Mouse (Mus musculus) frontal cortex, adult 2 months (tissue): ENCODE measurements around the gene Mroh9. TPM values are rescaled to one million over a fixed set of nuclear protein-coding genes. Genes with fewer than 3 reads are reported as not detected.

ENCODE experiments used
- DNase-seq, 2 experiments: peaks; one replicate each; pipeline ENCODE4 v3.0.0; 2022; ENCODE audit warnings: low spot score in 1 of 2; ENCODE audit errors: extremely low spot score in 1 of 2
- polyA plus RNA-seq: library from polyadenylated mRNA; depleted of rRNA; stranded (reverse); fragments of >200 nt; gene quantifications from 2 replicates; pipeline ENCODE4 v1.2.3, GENCODE M21; 2012; rRNA removed

The Mroh9 gene
- polyA plus RNA-seq = not detected in 2 replicates

- no peak for DNase-seq
These were observed at the start of gene Mroh9 for GRCm38 (mm10) chr1:163085570-163085969. Mroh9 (minus strand) TSS chr1:163085670.

- DNase-seq = no peak
These were observed 44.5 kb upstream of the Mroh9 start for GRCm38 (mm10) chr1:163129976-163130375.

DNA sequence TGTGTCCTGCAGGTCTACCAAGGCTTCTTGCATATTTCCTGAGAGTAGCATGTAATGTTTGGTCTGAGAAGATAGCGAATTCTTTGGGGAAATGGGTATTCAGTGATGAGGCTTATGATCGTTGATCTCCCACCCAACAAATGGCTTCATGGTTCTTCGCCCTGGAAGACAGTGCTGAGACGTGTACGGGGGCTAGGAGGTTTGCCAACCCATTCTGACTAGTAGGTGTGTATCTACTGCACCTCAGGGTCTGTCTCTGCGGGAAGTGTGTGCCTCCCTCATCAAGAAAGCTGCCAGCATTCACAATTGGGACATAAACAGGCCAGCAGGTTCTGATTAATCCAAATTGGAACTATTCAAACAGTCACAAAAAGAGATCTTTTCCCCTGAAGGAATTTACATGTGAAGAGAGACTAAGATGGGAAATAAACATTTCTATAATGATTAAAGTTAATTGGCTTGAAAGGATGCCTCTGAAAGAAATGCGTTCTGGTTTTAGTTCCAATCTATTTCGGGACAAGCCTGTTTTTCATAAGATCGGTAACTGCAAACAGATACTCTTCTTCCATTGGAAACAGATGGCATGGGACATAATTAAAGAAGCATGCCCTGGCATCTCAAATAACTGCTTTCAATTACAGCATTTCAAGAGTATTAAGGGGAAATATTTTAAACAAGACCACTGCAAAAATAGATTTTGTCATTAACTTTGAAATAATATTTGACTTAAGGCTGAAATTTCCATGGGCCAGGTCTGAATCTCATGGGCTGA is 43.8 kb upstream of the Mroh9 start:
- DNase-seq = no peak

DNA sequence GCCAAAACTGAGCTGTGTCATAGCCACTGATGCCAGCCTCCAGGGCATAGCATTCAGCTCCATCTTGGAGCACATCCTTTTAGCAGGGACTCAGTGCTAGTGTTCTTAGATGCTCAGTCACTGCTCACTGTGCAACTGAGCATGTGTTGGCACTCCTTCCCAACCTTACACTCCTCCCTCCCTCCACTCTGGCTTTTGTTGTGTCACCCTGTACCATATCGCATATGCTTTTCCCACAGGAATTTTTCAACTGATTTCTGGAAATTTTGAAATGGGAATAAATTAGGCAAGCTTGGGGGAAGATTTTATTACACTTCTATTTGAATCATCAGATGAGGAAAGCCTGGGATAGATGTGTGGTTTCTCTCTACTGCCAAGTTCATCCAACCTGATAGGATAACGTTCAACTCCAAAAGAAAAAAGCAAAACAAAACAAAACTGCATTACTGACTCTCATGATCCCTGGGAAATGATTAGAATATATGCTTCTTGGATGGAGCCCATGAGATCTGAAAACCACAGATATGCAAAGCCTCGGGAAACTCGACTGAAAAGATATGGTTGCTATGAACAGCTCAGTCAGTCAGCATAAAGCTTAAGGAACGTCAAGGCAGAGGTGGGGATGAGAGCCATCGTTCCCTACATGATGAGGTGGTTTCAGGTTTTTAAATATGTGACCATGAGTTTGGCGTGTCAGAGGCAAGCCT is 40.9 kb upstream of the Mroh9 start:
- DNase-seq = no peak

- DNase-seq = no peak
These were observed 36.9 kb upstream of the Mroh9 start for GRCm38 (mm10) chr1:163122414-163122813.

- DNase-seq = no peak
These were observed 28.1 kb upstream of the Mroh9 start for GRCm38 (mm10) chr1:163113461-163114174.

DNA sequence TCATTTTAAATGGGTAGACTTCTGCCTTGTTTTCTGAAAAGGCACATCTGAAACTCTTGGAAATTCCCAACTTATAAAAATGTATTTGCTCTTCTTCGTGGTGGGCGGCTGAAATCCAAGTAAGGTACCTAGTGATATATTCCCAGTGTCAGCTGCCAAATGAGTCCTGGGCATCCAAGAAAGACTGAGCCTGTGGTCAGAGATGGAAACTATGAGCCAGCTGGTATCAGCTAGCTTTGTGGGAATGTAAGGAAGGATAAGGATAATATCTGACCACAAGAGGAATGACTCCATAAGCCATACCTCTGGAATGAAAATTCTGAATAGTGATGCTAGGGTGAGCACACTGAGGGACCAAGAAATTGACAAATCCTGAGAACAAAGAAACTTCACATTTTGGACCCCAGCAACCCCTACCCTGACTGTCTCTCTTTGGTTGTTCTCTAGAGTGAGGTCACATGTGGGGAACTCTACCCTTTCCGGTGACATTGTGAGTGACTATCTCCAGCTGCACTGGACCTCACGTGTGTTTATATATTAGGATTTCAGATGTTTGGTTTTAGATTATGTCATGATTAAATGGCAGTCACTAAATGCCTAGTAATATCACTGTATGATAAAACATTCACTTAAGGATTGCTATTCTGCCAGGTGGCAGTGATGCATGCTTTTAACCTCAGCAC is 27.2 kb upstream of the Mroh9 start:
- DNase-seq = no peak

GRCm38 (mm10) chr1:163104960-163105359 is 19.5 kb upstream of the Mroh9 start:
- no peak for DNase-seq

DNA sequence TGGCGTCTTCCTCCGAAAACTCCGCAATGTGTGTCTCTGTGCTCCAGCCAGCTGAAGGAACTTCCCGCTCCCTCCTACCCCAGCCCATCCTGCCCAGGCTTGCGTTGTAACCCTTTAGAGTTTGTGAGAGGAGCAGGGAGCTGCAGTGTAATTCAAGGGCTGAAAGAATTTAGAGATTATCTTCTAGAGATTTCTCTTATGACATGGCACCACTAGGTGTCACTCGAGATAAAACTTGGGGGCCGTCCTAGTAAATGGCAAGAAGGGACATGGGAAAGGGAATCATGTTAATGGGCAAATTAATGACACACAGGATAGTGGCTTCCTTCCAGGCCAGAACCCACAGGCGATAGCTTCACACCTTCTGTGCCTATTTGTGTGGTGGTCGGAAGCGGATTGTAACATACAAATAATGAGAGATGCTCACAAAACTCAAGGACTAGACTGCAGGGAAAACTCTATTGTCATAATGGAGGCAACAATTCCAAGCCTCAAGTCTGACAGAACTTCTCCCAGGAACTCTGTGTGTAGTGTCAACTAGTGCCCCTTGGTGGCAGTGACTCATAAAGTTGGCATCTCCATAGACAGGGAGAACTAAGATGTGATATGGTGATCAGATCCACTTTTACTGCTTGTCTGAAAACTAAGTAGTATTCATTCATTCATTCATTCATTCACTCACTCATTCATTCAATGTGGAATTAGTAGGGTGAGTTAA is 6.1 kb upstream of the Mroh9 start:
- peak; percentile 6 to 65 for DNase-seq

DNA sequence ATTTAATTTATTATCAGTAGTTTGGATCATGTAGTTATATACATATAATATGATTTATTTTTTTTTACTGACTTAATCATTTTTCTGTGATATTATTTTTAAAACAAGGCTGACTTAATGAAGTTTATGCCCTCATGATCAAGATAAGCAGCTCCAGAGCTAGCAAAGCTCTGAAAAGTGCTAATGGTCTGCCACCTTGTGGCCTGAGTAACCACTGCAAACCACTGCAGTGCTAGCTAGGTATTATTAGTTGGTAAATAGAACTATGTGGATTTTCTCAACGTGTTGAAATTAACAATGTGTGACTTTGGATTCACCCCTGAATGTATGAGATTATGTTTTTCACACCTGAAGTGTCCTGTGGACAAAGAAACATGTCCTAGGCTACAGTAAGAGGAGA is 15.0 kb downstream of the Mroh9 start:
- DNase-seq = peak in 1 of 2 experiments; percentile 74

GRCm38 (mm10) chr1:163060381-163060780 is 25.1 kb downstream of the Mroh9 start:
- DNase-seq = peak in 1 of 2 experiments; percentile 4

DNA sequence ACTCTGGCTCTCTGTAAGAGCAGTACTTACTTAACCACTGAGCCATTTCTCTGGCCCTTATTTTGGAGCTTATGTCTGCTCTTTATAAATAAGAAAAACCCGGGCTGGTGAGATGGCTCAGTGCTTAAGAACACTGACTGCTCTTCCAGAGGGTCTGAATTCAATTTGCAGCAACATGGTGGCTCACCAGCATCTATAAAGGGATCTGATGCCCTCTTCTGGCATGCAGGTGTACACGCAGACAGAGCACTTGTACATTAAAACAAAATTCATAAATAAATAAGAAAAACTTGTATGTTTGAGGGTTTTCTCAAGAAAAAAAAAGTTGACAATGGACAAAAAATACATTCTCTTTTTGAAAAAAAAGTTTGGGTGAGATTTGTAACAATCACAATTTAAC is 28.1 kb downstream of the Mroh9 start:
- DNase-seq = peak in 1 of 2 experiments; percentile 39

GRCm38 (mm10) chr1:163055629-163056028 is 29.8 kb downstream of the Mroh9 start:
- DNase-seq = no peak

- DNase-seq = peak; percentile 14 to 17
These were observed 62.4 kb downstream of the Mroh9 start for GRCm38 (mm10) chr1:163023075-163023474.

DNA sequence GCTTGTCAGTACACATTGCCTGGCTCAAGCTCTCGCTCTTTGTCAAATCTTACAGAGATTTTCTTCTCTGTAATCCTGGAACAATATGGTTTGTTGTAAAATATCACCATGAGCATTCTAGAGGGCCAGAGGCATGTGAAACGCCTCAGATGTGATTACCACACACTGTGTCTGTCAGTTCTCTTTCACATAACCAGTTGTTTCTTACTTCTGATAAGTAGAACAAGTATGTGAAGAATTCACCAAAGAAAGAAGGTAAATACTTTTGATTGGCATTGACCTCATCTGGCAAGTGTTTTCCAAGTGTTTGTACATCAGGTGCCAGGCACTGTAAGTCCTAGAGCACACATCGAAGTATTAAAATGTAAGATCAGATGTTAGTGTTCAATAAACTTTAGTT is 76.2 kb downstream of the Mroh9 start:
- DNase-seq = no peak

- no peak for DNase-seq
These were observed 82.0 kb downstream of the Mroh9 start for GRCm38 (mm10) chr1:163003496-163003895.

GRCm38 (mm10) chr1:163001271-163001829 is 84.1 kb downstream of the Mroh9 start:
- DNase-seq = no peak

DNA sequence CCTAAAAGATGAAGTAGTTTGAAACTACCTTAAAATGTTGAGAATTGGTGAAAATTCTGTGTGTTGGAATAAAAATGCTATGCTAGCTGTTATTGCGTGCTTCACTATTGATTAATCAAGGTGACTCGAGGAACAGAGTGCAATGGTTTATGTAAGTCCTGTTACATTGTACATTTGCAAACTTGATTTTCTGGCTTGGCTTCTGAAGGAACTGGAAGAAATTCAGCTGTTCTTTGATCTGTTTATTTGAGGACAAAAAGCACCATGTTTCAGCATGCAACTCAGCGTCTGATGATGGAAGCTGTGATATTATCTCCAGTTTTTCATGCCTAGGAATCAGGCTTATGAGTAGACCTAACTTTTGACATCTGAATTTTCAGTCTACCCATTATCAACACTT is 97.9 kb downstream of the Mroh9 start:
- no peak for DNase-seq

- DNase-seq = no peak
These were observed 98.7 kb downstream of the Mroh9 start for GRCm38 (mm10) chr1:162986777-162987176.
